Mouse (Mus musculus) lung, postnatal 0 days (tissue): ENCODE measurements around the gene Aqp8.

Experiments
- CTCF ChIP-seq: IDR thresholded peaks from 2 replicates; pipeline ENCODE4 v1.5.1; 2016; ENCODE audit warnings: antibody characterized with exemption, mild to moderate bottlenecking
- EP300 ChIP-seq: IDR thresholded peaks from 2 replicates; pipeline ENCODE4 v1.6.1; 2016; ENCODE audit warnings: antibody characterized with exemption, mild to moderate bottlenecking, control low read depth

DNA sequence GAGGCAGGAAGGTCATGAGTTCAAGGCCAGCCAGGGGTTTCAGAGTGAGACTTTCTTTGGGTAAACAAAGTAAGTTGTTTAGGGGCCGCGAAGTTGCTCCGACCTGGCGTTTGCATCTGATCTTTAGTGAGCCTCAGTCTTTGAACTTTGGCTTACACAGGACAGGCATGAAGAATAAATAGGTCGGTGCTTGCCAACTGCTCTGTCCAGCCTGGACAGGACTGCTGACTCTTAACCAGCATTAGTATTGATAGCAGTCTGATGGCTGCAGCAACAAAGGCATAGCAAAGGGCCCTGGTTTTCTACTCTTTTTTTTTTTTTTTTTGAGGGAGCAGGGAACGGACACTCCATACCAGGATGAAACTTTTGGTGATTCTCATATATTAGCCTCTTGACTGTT lies 9.5 kb upstream of the Aqp8 start:
- TF ChIP-seq EP300 (no peak), CTCF (no peak)
